Mouse (Mus musculus) ES-Bruce4 (cell line): Measurements from ENCODE around the gene Olfr640. TPM values are rescaled to one million over a fixed set of nuclear protein-coding genes. Genes with fewer than 3 reads are reported as not detected.

Source experiments
- H3K27ac ChIP-seq: 2 replicates; pipeline ENCODE4 v1.5.1; 2012; ENCODE audit warnings: low read length, inconsistent platforms; ENCODE audit not compliant: insufficient read depth
- H3K27me3 ChIP-seq: 2 replicates; pipeline ENCODE4 v1.6.1; 2012; ENCODE audit warnings: mild to moderate bottlenecking, low read length, inconsistent platforms; ENCODE audit not compliant: control insufficient read depth, poor library complexity, insufficient read depth, severe bottlenecking
- H3K36me3 ChIP-seq: 2 replicates; pipeline ENCODE4 v1.6.1; 2012; ENCODE audit warnings: inconsistent platforms, mild to moderate bottlenecking, low read length, moderate library complexity; ENCODE audit not compliant: control insufficient read depth, poor library complexity, insufficient read depth, severe bottlenecking
- H3K4me1 ChIP-seq: one replicate; pipeline ENCODE4 v1.8.1; 2011; ENCODE audit warnings: low read length; ENCODE audit not compliant: control insufficient read depth, insufficient read depth
- H3K4me3 ChIP-seq: 2 replicates; pipeline ENCODE4 v1.5.1; 2011; ENCODE audit warnings: low read depth, mild to moderate bottlenecking, low read length
- H3K9ac ChIP-seq: 2 replicates; pipeline ENCODE4 v1.6.1; 2012; ENCODE audit warnings: low read depth, mild to moderate bottlenecking, inconsistent platforms; ENCODE audit not compliant: poor library complexity, severe bottlenecking
- H3K9me3 ChIP-seq: replicated peaks from 2 replicates; pipeline ENCODE4 v1.6.1; 2012; ENCODE audit warnings: mild to moderate bottlenecking, low read length, inconsistent platforms; ENCODE audit not compliant: control insufficient read depth, poor library complexity, insufficient read depth, severe bottlenecking
- CTCF ChIP-seq: IDR thresholded peaks from one replicate; pipeline ENCODE4 v1.8.1; 2011; ENCODE audit warnings: low read depth, low read length
- EP300 ChIP-seq: IDR thresholded peaks from 2 replicates; pipeline ENCODE4 v1.6.1; 2011; ENCODE audit warnings: low read depth, low read length; ENCODE audit not compliant: insufficient read depth
- POLR2A ChIP-seq: IDR thresholded peaks from one replicate; pipeline ENCODE4 v1.8.1; 2011; ENCODE audit warnings: low read length; ENCODE audit not compliant: insufficient read depth
- polyA plus RNA-seq: library from polyadenylated mRNA; stranded (reverse); fragments of >200 nt; gene quantifications from 2 replicates; pipeline ENCODE4 v1.2.4, GENCODE M21; 2011; ENCODE audit warnings: low read depth; ENCODE audit not compliant: missing spikeins, insufficient read depth, insufficient read length

The Olfr640 gene
- polyA plus RNA-seq, 1 experiment = not detected

- Histone ChIP-seq H3K4me1 (no peaks in the 10 kb centered on the region), H3K27me3 (no peaks in the 10 kb centered on the region), H3K27ac (no peak within 1 kb of the TSS), H3K36me3 (no peaks in the 10 kb centered on the region), H3K4me3 (no peak within 1 kb of the TSS), H3K9me3 (no peaks in the 10 kb centered on the region), H3K9ac (no peak within 1 kb of the TSS)
- TF ChIP-seq POLR2A (no peak), CTCF (no peak), EP300 (no peak)
These were observed 9.8 kb upstream of the Olfr640 start, which contains the start of gene Olfr641 for GRCm38 (mm10) chr7:104035145-104035544. TSS of gene Olfr641 (plus strand) at chr7:104035445.

GRCm38 (mm10) chr7:104026978-104027377, 1.6 kb upstream of the Olfr640 start:
- Histone ChIP-seq H3K9ac (no peak overlapping the region), H3K4me3 (no peak overlapping the region)
- TF ChIP-seq CTCF = no peak
- TF ChIP-seq POLR2A = no peak
- TF ChIP-seq EP300 = no peak

GRCm38 (mm10) chr7:104021651-104022050, 3.7 kb downstream of the Olfr640 start:
- Histone ChIP-seq H3K9me3 (no peaks in the 10 kb centered on the region), H3K4me3 (no peak overlapping the region), H3K36me3 (no peaks in the 10 kb centered on the region), H3K9ac (no peak overlapping the region), H3K27ac (no peak overlapping the region), H3K4me1 (no peaks in the 10 kb centered on the region), H3K27me3 (no peaks in the 10 kb centered on the region; the same call in 1 of the 2 replicates)
- no peak for TF ChIP-seq CTCF
- TF ChIP-seq POLR2A = no peak
- TF ChIP-seq EP300 = no peak

More at GRCm38 (mm10) chr7:104026978-104027377, 1.6 kb upstream of the Olfr640 start:
- Histone ChIP-seq H3K36me3 (no peaks in the 10 kb centered on the region), H3K9me3 (no peaks in the 10 kb centered on the region), H3K4me1 (no peaks in the 10 kb centered on the region), H3K27ac (no peak overlapping the region), H3K27me3 (no peaks in the 10 kb centered on the region)

GRCm38 (mm10) chr7:104018953-104019352, 6.4 kb downstream of the Olfr640 start:
- Histone ChIP-seq H3K9me3 (no peaks in the 10 kb centered on the region), H3K27me3 (no peaks in the 10 kb centered on the region; the same call in 1 of the 2 replicates), H3K27ac (no peak overlapping the region), H3K4me3 (no peak overlapping the region), H3K36me3 (no peaks in the 10 kb centered on the region), H3K4me1 (no peaks in the 10 kb centered on the region), H3K9ac (no peak overlapping the region)
- TF ChIP-seq POLR2A = no peak
- TF ChIP-seq CTCF = no peak
- TF ChIP-seq EP300 = no peak

GRCm38 (mm10) chr7:104017203-104017602, 8.2 kb downstream of the Olfr640 start, which contains the start of gene Olfr639:
TSS of gene Olfr639 (minus strand) at chr7:104017303.
- Histone ChIP-seq H3K27ac (no peak within 1 kb of the TSS), H3K4me3 (no peak within 1 kb of the TSS), H3K9ac (no peak within 1 kb of the TSS), H3K27me3 (no peaks in the 10 kb centered on the region; the same call in 1 of the 2 replicates), H3K4me1 (no peaks in the 10 kb centered on the region), H3K9me3 (no peaks in the 10 kb centered on the region), H3K36me3 (no peaks in the 10 kb centered on the region)
- TF ChIP-seq EP300 (no peak), CTCF (no peak), POLR2A (no peak)

- Histone ChIP-seq H3K36me3 (no peaks in the 10 kb centered on the region), H3K27me3 (no peaks in the 10 kb centered on the region), H3K9ac (no peak overlapping the region), H3K4me1 (no peaks in the 10 kb centered on the region), H3K9me3 (no peaks in the 10 kb centered on the region), H3K27ac (no peak overlapping the region), H3K4me3 (no peak overlapping the region)
- TF ChIP-seq POLR2A = no peak
- TF ChIP-seq CTCF = no peak
- no peak for TF ChIP-seq EP300
These were observed 26.2 kb downstream of the Olfr640 start for GRCm38 (mm10) chr7:103999124-103999523.
